Mouse (Mus musculus): ENCODE data around the gene Zbtb9.

Gene Zbtb9

GRCm38 (mm10) chr17:27042840-27043239, 69.9 kb downstream of the Zbtb9 start:
- DNase-seq, result peak; percentile 33

GRCm38 (mm10) chr17:27045164-27045563, 72.2 kb downstream of the Zbtb9 start:
- DNase-seq, result no peak

- no peak for DNase-seq
Observed at GRCm38 (mm10) chr17:27047762-27048444, 74.9 kb downstream of the Zbtb9 start.

GRCm38 (mm10) chr17:27048445-27049239, 75.7 kb downstream of the Zbtb9 start:
- DNase-seq, result no peak

- DNase-seq, result no peak
Observed at GRCm38 (mm10) chr17:27050853-27051252, 77.9 kb downstream of the Zbtb9 start.

GRCm38 (mm10) chr17:27051514-27051913, 78.5 kb downstream of the Zbtb9 start:
- peak; percentile 35 for DNase-seq

- peak; percentile 75 for DNase-seq
Observed at GRCm38 (mm10) chr17:27056170-27056569, 83.2 kb downstream of the Zbtb9 start.

GRCm38 (mm10) chr17:27056812-27057516, 84.0 kb downstream of the Zbtb9 start, which contains the start of gene Itpr3:
TSS of gene Itpr3 (plus strand) at chr17:27057304.
- peak; percentile 67 for DNase-seq

- DNase-seq, result no peak
Observed at GRCm38 (mm10) chr17:27057517-27058055, 84.6 kb downstream of the Zbtb9 start.
